Mouse (Mus musculus) ES-Bruce4 (cell line): ENCODE measurements at regions not wholly inside any gene's neighbourhood (a gene's known extent, or its start where the extent isn't known, plus 50 kb on each side); places are given as distances from the start of the nearest gene placed in this dataset.

Experiments used
- H3K27ac ChIP-seq: 2 replicates; pipeline ENCODE4 v1.5.1; 2012; ENCODE audit warnings: low read length, inconsistent platforms; ENCODE audit not compliant: insufficient read depth
- H3K27me3 ChIP-seq: 2 replicates; pipeline ENCODE4 v1.6.1; 2012; ENCODE audit warnings: mild to moderate bottlenecking, low read length, inconsistent platforms; ENCODE audit not compliant: control insufficient read depth, poor library complexity, insufficient read depth, severe bottlenecking
- H3K36me3 ChIP-seq: 2 replicates; pipeline ENCODE4 v1.6.1; 2012; ENCODE audit warnings: inconsistent platforms, mild to moderate bottlenecking, low read length, moderate library complexity; ENCODE audit not compliant: control insufficient read depth, poor library complexity, insufficient read depth, severe bottlenecking
- H3K4me1 ChIP-seq: one replicate; pipeline ENCODE4 v1.8.1; 2011; ENCODE audit warnings: low read length; ENCODE audit not compliant: control insufficient read depth, insufficient read depth
- H3K4me3 ChIP-seq: 2 replicates; pipeline ENCODE4 v1.5.1; 2011; ENCODE audit warnings: low read depth, mild to moderate bottlenecking, low read length
- H3K9ac ChIP-seq: 2 replicates; pipeline ENCODE4 v1.6.1; 2012; ENCODE audit warnings: low read depth, mild to moderate bottlenecking, inconsistent platforms; ENCODE audit not compliant: poor library complexity, severe bottlenecking
- H3K9me3 ChIP-seq: replicated peaks from 2 replicates; pipeline ENCODE4 v1.6.1; 2012; ENCODE audit warnings: mild to moderate bottlenecking, low read length, inconsistent platforms; ENCODE audit not compliant: control insufficient read depth, poor library complexity, insufficient read depth, severe bottlenecking
- CTCF ChIP-seq: IDR thresholded peaks from one replicate; pipeline ENCODE4 v1.8.1; 2011; ENCODE audit warnings: low read depth, low read length
- EP300 ChIP-seq: IDR thresholded peaks from 2 replicates; pipeline ENCODE4 v1.6.1; 2011; ENCODE audit warnings: low read depth, low read length; ENCODE audit not compliant: insufficient read depth
- POLR2A ChIP-seq: IDR thresholded peaks from one replicate; pipeline ENCODE4 v1.8.1; 2011; ENCODE audit warnings: low read length; ENCODE audit not compliant: insufficient read depth

- Histone ChIP-seq H3K4me3 (no peak overlapping the region), H3K4me1 (no peaks in the 10 kb centered on the region), H3K9ac (no peak overlapping the region), H3K27me3 (no peaks in the 10 kb centered on the region), H3K9me3 (0 out of 2 replicates have a peak, but pooled peaks cover 3% of the 10 kb centered on the region), H3K27ac (no peak overlapping the region), H3K36me3 (no peaks in the 10 kb centered on the region)
- TF ChIP-seq POLR2A (no peak), EP300 (no peak), CTCF (no peak)
Measured at GRCm38 (mm10) chr8:86428998-86429651, 151.4 kb downstream of the Abcc12 start.

GRCm38 (mm10) chr8:86428131-86428530 is 152.4 kb downstream of the Abcc12 start:
- Histone ChIP-seq H3K27ac (no peak overlapping the region), H3K27me3 (no peaks in the 10 kb centered on the region), H3K4me3 (no peak overlapping the region), H3K9me3 (0 out of 2 replicates have a peak, but pooled peaks cover 3% of the 10 kb centered on the region), H3K36me3 (no peaks in the 10 kb centered on the region), H3K9ac (no peak overlapping the region), H3K4me1 (no peaks in the 10 kb centered on the region)
- TF ChIP-seq EP300: no peak
- TF ChIP-seq POLR2A: no peak
- no peak for TF ChIP-seq CTCF

- Histone ChIP-seq H3K9me3 (0 out of 2 replicates have a peak, but pooled peaks cover 3% of the 10 kb centered on the region), H3K27me3 (no peaks in the 10 kb centered on the region), H3K4me1 (no peaks in the 10 kb centered on the region), H3K36me3 (no peaks in the 10 kb centered on the region), H3K4me3 (no peak overlapping the region), H3K27ac (no peak overlapping the region), H3K9ac (no peak overlapping the region)
- TF ChIP-seq CTCF (no peak), POLR2A (no peak), EP300 (no peak)
Measured at GRCm38 (mm10) chr8:86426056-86426455, 154.4 kb downstream of the Abcc12 start.

- Histone ChIP-seq H3K9me3 (0 out of 2 replicates have a peak, but pooled peaks cover 3% of the 10 kb centered on the region), H3K4me3 (no peak overlapping the region), H3K27ac (no peak overlapping the region), H3K27me3 (no peaks in the 10 kb centered on the region), H3K4me1 (no peaks in the 10 kb centered on the region), H3K9ac (no peak overlapping the region), H3K36me3 (no peaks in the 10 kb centered on the region)
- TF ChIP-seq CTCF (no peak), POLR2A (no peak), EP300 (no peak)
Measured at GRCm38 (mm10) chr8:86425382-86425781, 155.1 kb downstream of the Abcc12 start.

- Histone ChIP-seq H3K4me3 (no peak overlapping the region), H3K27ac (no peak overlapping the region), H3K9ac (no peak overlapping the region), H3K27me3 (no peaks in the 10 kb centered on the region), H3K36me3 (no peaks in the 10 kb centered on the region), H3K4me1 (no peaks in the 10 kb centered on the region), H3K9me3 (no peaks in the 10 kb centered on the region)
- TF ChIP-seq POLR2A (no peak), CTCF (no peak), EP300 (no peak)
Measured at GRCm38 (mm10) chr8:86419059-86419651, 161.3 kb downstream of the Abcc12 start.

GRCm38 (mm10) chr8:86418414-86418981 is 162.0 kb downstream of the Abcc12 start:
- TF ChIP-seq POLR2A (no peak), CTCF (no peak), EP300 (no peak)
- no peaks in the 10 kb centered on the region for H3K27me3 ChIP-seq
- H3K9ac ChIP-seq: no peak overlapping the region
- H3K4me1 ChIP-seq: no peaks in the 10 kb centered on the region
- H3K4me3 ChIP-seq: no peak overlapping the region
- no peaks in the 10 kb centered on the region for H3K36me3 ChIP-seq
- H3K27ac ChIP-seq: no peak overlapping the region
- H3K9me3 ChIP-seq: no peaks in the 10 kb centered on the region
